Mouse (Mus musculus) liver, embryonic 11.5 days (tissue): ENCODE data around the gene G2e3. TPM values are rescaled to one million over a fixed set of nuclear protein-coding genes. Genes with fewer than 3 reads are reported as not detected.

Source experiments
- polyA plus RNA-seq: library from polyadenylated mRNA; unstranded; fragments of >200 nt; fragmentation: Nextera tagmentation; extraction: Ambion mirVana; gene quantifications from 2 replicates; pipeline ENCODE4 v1.2.1, GENCODE M21; 2014

Gene G2e3
- polyA plus RNA-seq, 1 experiment from 2014 or later = 28.6 TPM

Other genes with a start within 250 kb of the G2e3 start
- gene Scfd1, start 29.4 kb downstream of the G2e3 start, polyA plus RNA-seq = 72.1 and 80.1 TPM in 2 replicates
- gene Coch, start 245.3 kb downstream of the G2e3 start, polyA plus RNA-seq = 0.44 and 1.9 TPM in 2 replicates